Mouse (Mus musculus): ENCODE measurements at regions not wholly inside any gene's neighbourhood (a gene's known extent, or its start where the extent isn't known, plus 50 kb on each side); places are given as distances from the start of the nearest gene placed in this dataset.

DNA sequence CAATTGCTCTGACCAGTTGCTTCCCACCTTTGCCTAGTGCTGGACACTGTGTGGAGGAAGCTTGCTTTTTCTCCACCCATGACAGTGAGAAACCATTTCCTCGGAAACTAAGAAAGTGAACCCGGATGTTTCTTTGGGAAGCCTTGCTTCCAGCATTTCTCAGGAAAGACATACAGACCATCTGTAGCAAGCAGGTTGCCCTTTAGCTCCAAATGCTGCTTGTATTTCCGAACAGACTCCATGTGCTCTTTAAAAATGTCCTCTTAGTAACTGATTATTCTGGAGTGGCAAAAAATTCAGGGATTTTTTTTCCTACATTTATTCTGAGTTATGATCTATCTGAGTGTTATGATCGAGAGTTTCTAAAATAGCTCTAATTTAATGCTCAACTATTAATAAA lies 577.9 kb upstream of the Nrsn1 start:
- no peak overlapping the region for H3K4me3 ChIP-seq
- H3K27me3 ChIP-seq: no peaks in the 10 kb centered on the region
- ATAC-seq (ENCODE audit: borderline replicate concordance, extremely low read depth, low FRiP score, low TSS enrichment): no peak
- no peak overlapping the region for H3K9ac ChIP-seq
- WGBS: 79% methylated on average over 4 of the region's 4 CpGs
- no peaks in the 10 kb centered on the region for H3K4me1 ChIP-seq
- H3K27ac ChIP-seq: no peak overlapping the region
- no peaks in the 10 kb centered on the region for H3K36me3 ChIP-seq
- no peaks in the 10 kb centered on the region for H3K9me3 ChIP-seq
- no peak overlapping the region for H3K4me2 ChIP-seq

DNA sequence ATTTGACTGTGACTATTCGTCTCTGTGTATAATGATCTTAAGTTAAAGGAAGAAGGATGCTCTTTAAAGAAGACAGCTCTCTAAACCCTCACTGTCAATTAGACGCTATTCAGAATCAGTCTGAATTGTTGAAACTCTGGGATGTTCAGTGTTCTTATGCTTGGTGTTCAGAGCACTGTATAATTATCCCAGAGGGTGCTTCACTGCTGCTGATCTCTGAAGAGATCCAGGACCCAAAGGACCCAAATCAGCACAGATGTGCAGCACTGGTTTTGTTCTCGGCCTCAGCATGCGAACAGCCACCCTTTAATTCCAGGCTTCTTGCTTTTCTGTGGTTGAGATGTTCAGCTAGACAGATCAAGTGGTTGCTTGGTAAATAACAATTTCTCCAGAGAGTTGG lies 567.9 kb upstream of the Nrsn1 start:
- H3K4me1 ChIP-seq: no peaks in the 10 kb centered on the region
- no peak overlapping the region for H3K4me2 ChIP-seq
- 76% methylated on average over 4 of the region's 4 CpGs for WGBS
- no peaks in the 10 kb centered on the region for H3K27me3 ChIP-seq
- no peak overlapping the region for H3K9ac ChIP-seq
- H3K27ac ChIP-seq: no peak overlapping the region
- no peaks in the 10 kb centered on the region for H3K9me3 ChIP-seq
- no peaks in the 10 kb centered on the region for H3K36me3 ChIP-seq
- no peak overlapping the region for H3K4me3 ChIP-seq
- ATAC-seq (ENCODE audit: borderline replicate concordance, extremely low read depth, low FRiP score, low TSS enrichment): no peak

DNA sequence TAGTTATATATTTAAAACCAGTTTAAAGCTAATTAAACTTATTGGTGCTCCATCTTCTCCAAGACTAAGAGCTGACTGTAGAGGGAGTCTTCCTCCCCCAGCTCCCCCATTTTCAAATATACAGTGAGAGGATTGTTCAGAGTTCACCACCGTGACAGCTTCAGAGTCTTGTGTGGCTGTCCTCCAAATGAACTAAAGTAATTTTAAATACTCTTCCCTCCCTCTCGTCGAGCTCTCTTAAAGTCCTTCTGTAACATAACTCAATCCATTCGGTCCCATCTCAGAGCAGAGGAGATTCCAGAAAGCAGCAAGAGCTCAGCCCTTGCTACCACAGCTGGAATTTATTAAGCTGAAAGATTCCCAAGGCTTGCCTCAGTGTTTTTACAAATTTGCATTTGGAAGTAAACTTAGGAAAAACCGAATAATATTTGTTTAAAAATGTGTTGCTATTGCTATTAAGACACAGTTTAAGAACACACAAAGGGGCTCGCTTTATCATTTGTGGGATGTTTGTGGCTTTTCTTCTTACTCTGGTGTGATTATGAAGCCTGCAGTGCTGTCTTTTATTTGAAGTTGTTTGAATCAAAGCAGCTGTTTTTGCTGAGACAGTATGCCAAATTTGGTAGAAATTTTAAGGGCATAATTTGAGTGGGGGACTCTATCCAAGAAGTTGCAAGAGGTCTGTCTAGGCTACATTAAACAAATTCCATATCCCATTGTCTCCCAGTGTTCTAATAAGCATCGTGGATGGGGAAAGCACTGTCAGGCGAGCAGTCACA lies 559.0 kb upstream of the Nrsn1 start:
- Histone ChIP-seq H3K9ac (no peak overlapping the region), H3K4me2 (no peak overlapping the region), H3K4me1 (0 out of 2 replicates have a peak, but pooled peaks cover 2% of the 10 kb centered on the region), H3K4me3 (no peak overlapping the region), H3K27me3 (no peaks in the 10 kb centered on the region), H3K36me3 (no peaks in the 10 kb centered on the region), H3K27ac (0 out of 2 replicates have a peak overlapping the region, but pooled peaks have one; percentile 17), H3K9me3 (no peaks in the 10 kb centered on the region)
- 35% methylated on average over 8 of the region's 8 CpGs for WGBS
- ATAC-seq (ENCODE audit: borderline replicate concordance, extremely low read depth, low FRiP score, low TSS enrichment): peak; percentile 31; the same call in 1 of the 2 replicates

DNA sequence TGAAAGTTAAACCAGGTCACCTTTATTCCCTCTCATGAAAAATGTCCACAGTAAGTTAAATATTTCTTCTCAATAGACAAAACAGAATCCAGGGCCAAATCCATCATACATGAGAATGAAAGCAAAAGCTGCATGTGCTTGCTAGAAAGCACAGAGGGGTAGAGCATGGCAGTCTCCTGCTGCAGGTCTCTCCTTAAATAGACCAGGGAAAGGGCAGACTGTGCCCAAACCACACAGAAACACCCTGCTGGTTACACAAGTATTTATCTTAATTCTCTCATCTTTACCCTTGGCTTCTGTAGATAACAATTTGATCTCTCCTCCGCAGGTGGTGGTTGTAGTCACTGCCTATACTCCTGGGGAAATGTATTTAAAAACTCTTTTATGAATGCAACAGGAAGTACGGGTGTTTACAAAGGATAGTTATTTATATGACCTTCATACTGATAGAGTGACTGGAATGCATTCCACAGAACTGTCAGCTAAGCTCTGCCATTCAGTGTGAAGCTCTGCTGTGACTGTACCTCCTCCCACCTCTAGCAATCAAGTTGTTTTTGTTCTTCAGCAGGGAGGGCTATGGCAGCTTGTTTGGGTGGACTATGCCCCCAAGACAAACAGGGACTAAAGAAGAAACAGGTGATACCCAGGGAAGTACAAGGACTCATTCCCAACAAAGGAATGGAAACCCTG lies 538.4 kb upstream of the Nrsn1 start:
- Histone ChIP-seq H3K27me3 (no peaks in the 10 kb centered on the region), H3K9me3 (no peaks in the 10 kb centered on the region), H3K4me3 (no peak overlapping the region), H3K4me2 (no peak overlapping the region), H3K36me3 (no peaks in the 10 kb centered on the region), H3K27ac (no peak overlapping the region), H3K4me1 (no peaks in the 10 kb centered on the region), H3K9ac (no peak overlapping the region)
- WGBS: 50% methylated on average over 2 of the region's 2 CpGs
- no peak for ATAC-seq (ENCODE audit: borderline replicate concordance, extremely low read depth, low FRiP score, low TSS enrichment)

DNA sequence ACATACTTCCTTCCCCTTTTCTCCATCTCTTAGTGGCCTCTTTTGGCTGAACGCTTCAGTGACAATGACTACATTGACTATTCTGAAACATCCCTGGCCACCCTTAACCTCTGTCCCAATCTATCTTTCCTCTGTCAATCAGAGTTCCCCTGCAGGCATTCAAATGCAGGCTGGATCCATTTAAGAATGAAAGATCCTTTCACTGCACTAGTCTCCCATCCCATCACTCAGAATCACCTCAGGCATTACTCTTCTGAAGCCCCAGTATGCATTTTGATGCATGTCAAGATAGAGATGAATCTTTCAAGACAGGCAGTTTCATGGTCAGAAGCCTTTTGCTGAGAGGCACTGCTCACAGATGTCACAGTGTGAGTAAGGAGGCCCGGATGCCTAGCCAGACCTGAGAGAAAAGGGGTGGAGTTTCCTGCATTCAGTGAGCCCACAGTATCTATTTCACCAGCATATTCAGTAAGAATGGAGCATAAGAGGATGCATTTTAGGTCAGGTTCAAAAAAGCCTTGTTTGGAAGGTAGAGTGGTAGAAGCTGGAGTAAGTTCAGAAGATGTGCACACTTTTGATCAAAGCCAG lies 523.0 kb upstream of the Nrsn1 start:
- WGBS: 32% methylated on average over 2 of the region's 2 CpGs

DNA sequence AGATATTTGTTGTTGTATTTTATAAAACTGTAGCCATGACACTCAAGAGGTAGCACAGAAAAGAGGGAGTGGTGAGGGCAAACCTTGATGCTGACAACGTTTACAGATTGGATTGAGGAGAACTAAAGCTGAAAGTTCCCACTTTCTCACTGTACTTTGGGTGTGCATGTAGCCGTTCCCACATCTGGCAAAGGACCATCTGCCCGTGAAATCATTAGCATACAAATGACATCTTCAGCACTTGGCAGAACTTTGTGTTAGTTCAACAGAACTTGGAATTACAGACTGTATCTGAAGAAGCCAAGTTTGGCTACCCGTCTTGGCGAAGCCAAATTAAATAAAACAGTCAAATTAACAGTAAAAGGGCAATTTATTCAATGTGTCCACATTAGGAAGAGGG lies 510.9 kb upstream of the Nrsn1 start:
- Histone ChIP-seq H3K4me3 (no peak overlapping the region), H3K27ac (no peak overlapping the region), H3K4me1 (no peaks in the 10 kb centered on the region), H3K9me3 (no peaks in the 10 kb centered on the region), H3K9ac (no peak overlapping the region), H3K36me3 (no peaks in the 10 kb centered on the region), H3K27me3 (no peaks in the 10 kb centered on the region), H3K4me2 (no peak overlapping the region)
- WGBS: 75% methylated on average over 5 of the region's 5 CpGs
- no peak for ATAC-seq (ENCODE audit: borderline replicate concordance, extremely low read depth, low FRiP score, low TSS enrichment)

More for the DNA sequence above, 523.0 kb upstream of the Nrsn1 start:
- no peak overlapping the region for H3K4me2 ChIP-seq
- H3K27me3 ChIP-seq: no peaks in the 10 kb centered on the region
- H3K4me1 ChIP-seq: peaks cover 8% of the 10 kb centered on the region; the same call in 1 of the 2 replicates
- H3K9me3 ChIP-seq: no peaks in the 10 kb centered on the region
- no peak overlapping the region for H3K4me3 ChIP-seq
- no peak overlapping the region for H3K9ac ChIP-seq
- H3K27ac ChIP-seq: no peak overlapping the region
- ATAC-seq (ENCODE audit: borderline replicate concordance, extremely low read depth, low FRiP score, low TSS enrichment): no peak
- no peaks in the 10 kb centered on the region for H3K36me3 ChIP-seq

DNA sequence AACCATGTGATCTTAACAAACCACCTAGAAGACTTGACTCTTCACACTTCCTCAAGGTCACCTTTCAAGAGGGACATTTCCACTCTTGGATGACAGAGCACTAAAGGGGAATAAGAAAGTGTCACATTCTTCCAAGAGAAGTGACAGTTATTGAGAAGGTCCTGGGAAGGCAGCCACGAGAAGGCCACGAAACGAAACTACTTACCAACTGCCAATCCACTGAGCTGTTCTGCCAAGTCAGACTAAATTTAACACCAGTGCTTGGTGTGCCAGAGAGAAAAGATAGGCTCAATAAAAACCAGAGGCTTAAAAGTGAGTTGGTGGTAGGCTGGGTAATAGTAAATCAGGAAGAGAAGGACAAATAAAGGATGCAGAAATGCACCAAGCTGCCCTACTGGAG lies 507.4 kb upstream of the Nrsn1 start:
- no peaks in the 10 kb centered on the region for H3K9me3 ChIP-seq
- H3K27me3 ChIP-seq: no peaks in the 10 kb centered on the region
- H3K4me3 ChIP-seq: no peak overlapping the region
- no peak overlapping the region for H3K4me2 ChIP-seq
- no peak overlapping the region for H3K9ac ChIP-seq
- H3K36me3 ChIP-seq: no peaks in the 10 kb centered on the region
- WGBS: 75% methylated on average over 3 of the region's 3 CpGs
- no peak overlapping the region for H3K27ac ChIP-seq
- ATAC-seq (ENCODE audit: borderline replicate concordance, extremely low read depth, low FRiP score, low TSS enrichment): no peak
- H3K4me1 ChIP-seq: no peaks in the 10 kb centered on the region

DNA sequence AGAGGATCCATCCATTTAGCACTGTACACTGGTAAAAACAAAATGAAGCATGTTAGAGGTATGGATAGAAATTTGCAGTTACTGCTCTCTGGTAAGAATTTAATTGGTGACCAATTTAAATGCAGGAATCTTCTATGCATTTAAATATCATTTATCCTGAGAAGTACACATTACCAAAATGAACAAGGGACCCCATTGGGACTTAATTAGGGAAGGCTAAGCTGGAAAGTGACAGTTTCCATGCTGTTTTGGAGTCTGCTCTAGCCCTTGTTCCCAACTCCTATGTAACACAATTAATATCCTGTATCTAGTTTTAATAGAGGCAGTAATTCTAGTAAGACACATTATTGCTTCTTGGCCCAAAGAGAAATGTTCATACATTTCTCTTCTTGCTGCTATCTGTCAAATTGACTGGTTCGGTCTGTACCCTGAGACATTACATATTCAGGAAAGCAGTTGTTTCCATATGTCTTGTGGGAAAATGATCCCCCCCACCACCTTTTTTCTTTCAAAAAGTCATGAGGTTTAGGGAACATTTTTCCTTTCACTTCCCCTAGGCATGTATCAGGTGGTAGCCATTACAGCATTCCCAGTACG lies 504.4 kb upstream of the Nrsn1 start:
- H3K9me3 ChIP-seq: no peaks in the 10 kb centered on the region
- no peak overlapping the region for H3K4me3 ChIP-seq
- no peaks in the 10 kb centered on the region for H3K4me1 ChIP-seq
- WGBS: 77% methylated on average over 2 of the region's 2 CpGs
- no peak overlapping the region for H3K9ac ChIP-seq
- no peak overlapping the region for H3K4me2 ChIP-seq
- ATAC-seq (ENCODE audit: borderline replicate concordance, extremely low read depth, low FRiP score, low TSS enrichment): no peak
- no peaks in the 10 kb centered on the region for H3K36me3 ChIP-seq
- no peak overlapping the region for H3K27ac ChIP-seq
- no peaks in the 10 kb centered on the region for H3K27me3 ChIP-seq

DNA sequence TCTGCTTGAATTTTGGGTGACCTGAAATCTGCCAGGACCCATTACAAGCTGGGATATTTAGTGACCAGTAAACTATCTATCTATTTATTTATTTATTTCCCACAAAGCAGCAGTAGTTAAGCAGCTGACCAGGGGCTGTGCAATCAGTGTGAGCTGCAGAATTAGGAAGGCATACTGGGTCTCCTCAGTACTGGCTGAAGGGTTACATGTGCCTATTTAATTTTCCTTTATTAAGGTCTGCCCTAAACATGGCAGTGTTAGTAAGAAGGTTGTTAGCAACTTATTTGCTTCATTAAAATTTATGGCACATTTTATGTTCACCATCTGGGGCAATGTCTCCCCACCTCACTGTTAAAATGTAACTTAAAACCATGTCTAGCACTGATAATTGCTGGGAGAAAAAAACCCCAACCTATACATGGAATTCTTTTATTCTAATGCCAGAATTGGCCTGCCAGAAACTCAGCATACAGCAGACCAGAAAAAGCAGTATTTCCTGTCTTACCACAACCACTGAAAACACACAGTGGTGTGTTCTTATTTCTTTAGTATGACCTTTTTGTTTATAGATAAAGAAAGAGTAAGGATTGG lies 484.3 kb upstream of the Nrsn1 start:
- Histone ChIP-seq H3K4me1 (no peaks in the 10 kb centered on the region), H3K9me3 (no peaks in the 10 kb centered on the region), H3K27me3 (no peaks in the 10 kb centered on the region), H3K9ac (no peak overlapping the region), H3K4me3 (no peak overlapping the region), H3K4me2 (no peak overlapping the region), H3K27ac (no peak overlapping the region), H3K36me3 (no peaks in the 10 kb centered on the region)
- ATAC-seq (ENCODE audit: borderline replicate concordance, extremely low read depth, low FRiP score, low TSS enrichment): no peak

DNA sequence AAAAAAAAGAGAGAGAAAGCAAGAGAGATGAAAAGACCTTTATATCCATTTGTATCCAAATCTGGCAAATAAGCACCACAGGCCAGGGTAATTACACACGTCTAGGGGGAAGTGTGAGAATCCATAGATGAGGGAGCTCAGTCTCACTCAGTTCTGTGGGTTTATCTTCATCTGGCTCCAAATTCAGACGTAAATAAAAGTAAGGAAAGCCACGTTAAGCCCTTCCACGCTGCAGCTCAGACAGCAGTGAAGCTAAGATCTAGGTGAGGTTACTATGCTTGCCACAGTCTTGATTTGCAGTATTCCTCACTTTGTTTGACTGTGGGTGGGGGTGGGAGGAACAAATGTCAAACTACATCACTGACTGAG lies 481.1 kb upstream of the Nrsn1 start:
- H3K4me3 ChIP-seq: no peak overlapping the region
- ATAC-seq (ENCODE audit: borderline replicate concordance, extremely low read depth, low FRiP score, low TSS enrichment): no peak
- no peaks in the 10 kb centered on the region for H3K9me3 ChIP-seq
- no peaks in the 10 kb centered on the region for H3K4me1 ChIP-seq
- H3K36me3 ChIP-seq: no peaks in the 10 kb centered on the region
- H3K4me2 ChIP-seq: no peak overlapping the region
- H3K9ac ChIP-seq: no peak overlapping the region
- no peaks in the 10 kb centered on the region for H3K27me3 ChIP-seq
- no peak overlapping the region for H3K27ac ChIP-seq
- WGBS: 39% methylated on average over 4 of the region's 4 CpGs

DNA sequence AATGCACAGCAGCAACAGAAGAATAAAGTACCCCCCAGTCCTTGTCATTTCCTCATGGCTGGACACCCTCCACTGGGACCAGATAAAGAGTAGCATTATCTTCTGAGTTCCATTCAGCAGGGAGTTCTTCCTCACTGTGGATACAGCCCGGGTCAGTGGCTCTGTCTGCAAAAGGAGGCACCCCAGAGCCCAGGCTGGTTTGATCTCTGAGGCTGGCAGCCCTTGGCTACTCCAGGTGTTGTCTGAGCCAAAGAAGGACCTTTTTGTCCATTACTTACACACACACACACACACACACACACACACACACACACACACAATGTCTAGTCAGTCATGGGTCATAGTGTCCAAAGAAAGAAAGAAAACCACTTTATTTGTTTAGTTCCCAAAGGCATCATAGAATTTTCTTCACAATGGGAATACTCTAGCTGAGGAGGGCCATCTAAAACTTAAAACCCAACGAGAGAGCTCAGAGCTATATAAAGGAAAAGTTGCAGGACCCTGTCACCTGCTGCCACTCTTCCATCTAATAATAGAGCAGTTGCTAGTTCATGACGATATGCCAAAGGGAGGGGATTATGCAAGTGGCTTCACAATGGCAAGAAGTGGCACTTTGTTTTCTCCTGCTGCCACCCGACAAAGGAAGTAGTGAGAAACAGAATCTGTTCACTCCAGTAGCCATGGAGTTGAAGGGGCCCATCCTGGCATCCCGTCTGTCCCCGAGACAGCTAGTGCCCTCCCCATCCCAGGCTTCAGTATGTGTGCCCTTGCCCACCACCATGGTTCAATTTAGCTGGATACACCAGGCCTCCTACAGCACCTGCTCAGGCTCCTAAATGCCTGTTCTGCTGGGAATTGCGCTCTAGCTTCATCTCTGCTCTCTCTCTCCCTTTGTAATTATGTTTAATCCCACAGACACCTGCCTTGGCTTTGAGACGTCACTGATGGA lies 480.4 kb upstream of the Nrsn1 start:
- no peaks in the 10 kb centered on the region for H3K27me3 ChIP-seq
- 53% methylated on average over 8 of the region's 8 CpGs for WGBS
- no peak overlapping the region for H3K9ac ChIP-seq
- H3K4me1 ChIP-seq: no peaks in the 10 kb centered on the region
- no peak overlapping the region for H3K4me2 ChIP-seq
- H3K9me3 ChIP-seq: no peaks in the 10 kb centered on the region
- H3K4me3 ChIP-seq: no peak overlapping the region
- no peaks in the 10 kb centered on the region for H3K36me3 ChIP-seq
- H3K27ac ChIP-seq: no peak overlapping the region
- no peak for ATAC-seq (ENCODE audit: borderline replicate concordance, extremely low read depth, low FRiP score, low TSS enrichment)

All from lung, embryonic 15.5 days (tissue).